Mouse (Mus musculus) ES-Bruce4 (cell line): ENCODE measurements around the gene Slc25a21.

ENCODE experiments used
- EP300 ChIP-seq: IDR thresholded peaks from 2 replicates; pipeline ENCODE4 v1.6.1; 2011; ENCODE audit warnings: low read depth, low read length; ENCODE audit not compliant: insufficient read depth
- POLR2A ChIP-seq: IDR thresholded peaks from one replicate; pipeline ENCODE4 v1.8.1; 2011; ENCODE audit warnings: low read length; ENCODE audit not compliant: insufficient read depth

- no peak for TF ChIP-seq EP300
- no peak for TF ChIP-seq POLR2A
Observed at GRCm38 (mm10) chr12:57229703-57230102, 32.4 kb upstream of the Slc25a21 start.
